Mouse (Mus musculus) forebrain, embryonic 14.5 days (tissue): ENCODE results near the gene Calcoco1. TPM values are rescaled to one million over a fixed set of nuclear protein-coding genes. Genes with fewer than 3 reads are reported as not detected.

Experiments
- ATAC-seq: fragments of 200-750 bp; cut with Nextera tagmentation; 2 replicates; pipeline ENCODE4 v1.8.0; 2017; ENCODE audit warnings: mild to moderate bottlenecking, moderate library complexity
- DNase-seq: peaks from one replicate; pipeline ENCODE4 v3.0.0-alpha.2; 2015; ENCODE audit warnings: low spot score
- H3K27ac ChIP-seq: fragments of 300-500 bp; sonication (generic); 2 replicates; pipeline ENCODE4 v1.5.1; 2014; ENCODE audit warnings: low read depth, mild to moderate bottlenecking, control low read depth, low read length, moderate library complexity
- H3K27me3 ChIP-seq: fragments of 300-500 bp; sonication (generic); replicated peaks from 2 replicates; pipeline ENCODE4 v1.6.1; 2014; ENCODE audit warnings: low read length, control low read depth, mixed read lengths; ENCODE audit not compliant: control insufficient read depth, insufficient read depth
- H3K36me3 ChIP-seq: fragments of 300-500 bp; sonication (generic); 2 replicates; pipeline ENCODE4 v1.6.1; 2014; ENCODE audit warnings: low read length, control low read depth; ENCODE audit not compliant: control insufficient read depth, insufficient read depth
- H3K4me1 ChIP-seq: fragments of 300-500 bp; sonication (generic); 2 replicates; pipeline ENCODE4 v1.6.1; 2014; ENCODE audit warnings: antibody characterized with exemption, low read length, control low read depth; ENCODE audit not compliant: control insufficient read depth, insufficient read depth
- H3K4me2 ChIP-seq: fragments of 300-500 bp; sonication (generic); 2 replicates; pipeline ENCODE4 v1.6.1; 2014; ENCODE audit warnings: mild to moderate bottlenecking, control low read depth, low read length
- H3K4me3 ChIP-seq: fragments of 300-500 bp; sonication (generic); 2 replicates; pipeline ENCODE4 v1.5.1; 2014; ENCODE audit warnings: low read depth, low read length, control low read depth
- H3K9ac ChIP-seq: fragments of 300-500 bp; sonication (generic); 2 replicates; pipeline ENCODE4 v1.6.1; 2014; ENCODE audit warnings: mild to moderate bottlenecking, low read length, control low read depth, moderate library complexity
- H3K9me3 ChIP-seq: fragments of 300-500 bp; sonication (generic); replicated peaks from 2 replicates; pipeline ENCODE4 v1.6.1; 2016; ENCODE audit warnings: low read length, control low read depth, mixed read lengths; ENCODE audit not compliant: control insufficient read depth
- WGBS: fragments of 180-500 bp; shearing (Covaris S2); extraction: QIAGEN DNeasy Blood & Tissue Kit; methylation state at CpG from one replicate; pipeline ENCODE4 v1.1.7; 2014; 5-methylcytosine and 5-hydroxymethylcytosine counted together
- polyA plus RNA-seq: library from polyadenylated mRNA; unstranded; fragments of >200 nt; fragmentation: Nextera tagmentation; extraction: Ambion mirVana; gene quantifications from 2 replicates; pipeline ENCODE4 v1.2.1, GENCODE M21; 2014

Gene Calcoco1
- polyA plus RNA-seq, 1 experiment from 2014 or later = 48.2 TPM

- no peak overlapping the region for H3K4me2 ChIP-seq
- H3K9ac ChIP-seq = no peak overlapping the region
Measured at GRCm38 (mm10) chr15:102733759-102734531, 12.0 kb upstream of the Calcoco1 start.

GRCm38 (mm10) chr15:102733233-102733632, 11.3 kb upstream of the Calcoco1 start:
- Histone ChIP-seq H3K27me3 (no peaks in the 10 kb centered on the region), H3K9me3 (no peaks in the 10 kb centered on the region), H3K4me3 (no peak overlapping the region), H3K9ac (no peak overlapping the region), H3K4me1 (peaks cover 19% of the 10 kb centered on the region), H3K4me2 (no peak overlapping the region), H3K36me3 (no peaks in the 10 kb centered on the region), H3K27ac (peak overlapping the region; percentile 65; the same call in 1 of the 2 replicates)
- no peak for ATAC-seq
- 56% methylated on average over 5 of the region's 5 CpGs for WGBS
- no peak for DNase-seq

More at GRCm38 (mm10) chr15:102733759-102734531, 12.0 kb upstream of the Calcoco1 start:
- Histone ChIP-seq H3K4me1 (peaks cover 19% of the 10 kb centered on the region), H3K9me3 (no peaks in the 10 kb centered on the region), H3K4me3 (no peak overlapping the region), H3K27me3 (no peaks in the 10 kb centered on the region), H3K27ac (peak overlapping the region; percentile 63), H3K36me3 (no peaks in the 10 kb centered on the region)
- DNase-seq (no peak), ATAC-seq (no peak)
- WGBS = 84% methylated on average over 28 of the region's 28 CpGs

- H3K27me3 ChIP-seq = no peaks in the 10 kb centered on the region
- WGBS = 71% methylated on average over 6 of the region's 6 CpGs
- H3K9me3 ChIP-seq = no peaks in the 10 kb centered on the region
- ATAC-seq (no peak), DNase-seq (no peak)
- H3K27ac ChIP-seq = peak overlapping the region; percentile 65
- no peaks in the 10 kb centered on the region for H3K36me3 ChIP-seq
- H3K9ac ChIP-seq = no peak overlapping the region; the same call in 1 of the 2 replicates
- no peak overlapping the region for H3K4me3 ChIP-seq
- H3K4me2 ChIP-seq = no peak overlapping the region
- H3K4me1 ChIP-seq = peaks cover 19% of the 10 kb centered on the region
Measured at GRCm38 (mm10) chr15:102732406-102732805, 10.4 kb upstream of the Calcoco1 start.

- Histone ChIP-seq H3K9me3 (no peaks in the 10 kb centered on the region), H3K4me2 (no peak overlapping the region), H3K4me1 (no peaks in the 10 kb centered on the region; the same call in 1 of the 2 replicates), H3K9ac (no peak overlapping the region), H3K4me3 (no peak overlapping the region), H3K36me3 (no peaks in the 10 kb centered on the region), H3K27me3 (no peaks in the 10 kb centered on the region), H3K27ac (no peak overlapping the region)
- ATAC-seq = no peak
- 75% methylated on average over 2 of the region's 2 CpGs for WGBS
- no peak for DNase-seq
Measured at GRCm38 (mm10) chr15:102727951-102728350, 6.0 kb upstream of the Calcoco1 start.

GRCm38 (mm10) chr15:102723358-102724135, 1.6 kb upstream of the Calcoco1 start:
- WGBS = 82% methylated on average over 10 of the region's 10 CpGs
- DNase-seq (no peak), ATAC-seq (no peak)
- peaks cover 10% of the 10 kb centered on the region for H3K36me3 ChIP-seq
- no peak overlapping the region for H3K9ac ChIP-seq
- H3K4me3 ChIP-seq = no peak overlapping the region
- H3K9me3 ChIP-seq = no peaks in the 10 kb centered on the region
- H3K27ac ChIP-seq = no peak overlapping the region
- H3K4me2 ChIP-seq = no peak overlapping the region
- peaks cover 7% of the 10 kb centered on the region; the same call in 1 of the 2 replicates for H3K4me1 ChIP-seq
- H3K27me3 ChIP-seq = no peaks in the 10 kb centered on the region

GRCm38 (mm10) chr15:102722500-102722931, 538 bp upstream of the Calcoco1 start:
- Histone ChIP-seq H3K4me2 (peak overlapping the region; percentile 55), H3K4me1 (peaks cover 7% of the 10 kb centered on the region; the same call in 1 of the 2 replicates), H3K9me3 (no peaks in the 10 kb centered on the region), H3K36me3 (peaks cover 20% of the 10 kb centered on the region), H3K4me3 (peak overlapping the region; percentile 56), H3K9ac (peak overlapping the region; percentile 26; the same call in 1 of the 2 replicates), H3K27ac (no peak overlapping the region), H3K27me3 (no peaks in the 10 kb centered on the region)
- 31% methylated on average over 4 of the region's 4 CpGs for WGBS
- 0 out of 2 replicates have a peak, but pooled peaks have one; percentile 1 for ATAC-seq
- no peak for DNase-seq

- peak overlapping the region; percentile 72 for H3K4me2 ChIP-seq
- H3K4me3 ChIP-seq = peak overlapping the region; percentile 56
- H3K36me3 ChIP-seq = peaks cover 33% of the 10 kb centered on the region
- WGBS = 21% methylated on average over 14 of the region's 14 CpGs
- H3K9me3 ChIP-seq = no peaks in the 10 kb centered on the region
- no peaks in the 10 kb centered on the region for H3K27me3 ChIP-seq
- no peak for DNase-seq
- no peak for ATAC-seq
- H3K27ac ChIP-seq = no peak overlapping the region
- H3K4me1 ChIP-seq = peaks cover 7% of the 10 kb centered on the region; the same call in 1 of the 2 replicates
- peak overlapping the region; percentile 76 for H3K9ac ChIP-seq
Measured at GRCm38 (mm10) chr15:102721016-102721898, 721 bp downstream of the Calcoco1 start.

GRCm38 (mm10) chr15:102716132-102716531, 5.8 kb downstream of the Calcoco1 start:
- no peak for DNase-seq
- Histone ChIP-seq H3K4me2 (no peak overlapping the region), H3K4me3 (no peak overlapping the region), H3K9me3 (no peaks in the 10 kb centered on the region), H3K36me3 (peaks cover 82% of the 10 kb centered on the region), H3K4me1 (peaks cover 4% of the 10 kb centered on the region; the same call in 1 of the 2 replicates), H3K27me3 (no peaks in the 10 kb centered on the region), H3K9ac (no peak overlapping the region), H3K27ac (no peak overlapping the region)
- WGBS = 66% methylated on average over 12 of the region's 12 CpGs
- no peak for ATAC-seq
